Mouse (Mus musculus) left cerebral cortex, adult 9 months (tissue): ENCODE measurements around the gene Hist1h2ad.
"Not testable (repeated sequence)": the region's sequence is repeated elsewhere in the genome, so short reads cannot be mapped to it uniquely, and the experiment has no call there.

Experiments
- DNase-seq, 2 experiments: peaks; one replicate each; pipeline ENCODE4 v3.0.0; 2022; ENCODE audit warnings: low spot score in 2 of 2

The Hist1h2ad gene

GRCm38 (mm10) chr13:23584331-23584730, 10.2 kb downstream of the Hist1h2ad start:
- DNase-seq, result no peak

GRCm38 (mm10) chr13:23585029-23585441, 10.9 kb downstream of the Hist1h2ad start:
- DNase-seq, result peak in 1 of 2 experiments; percentile 72

- DNase-seq, result peak; percentile 82 to 84
These were observed 11.4 kb downstream of the Hist1h2ad start for GRCm38 (mm10) chr13:23585442-23586098.

GRCm38 (mm10) chr13:23586099-23586939, 12.1 kb downstream of the Hist1h2ad start:
- DNase-seq, result no peak

GRCm38 (mm10) chr13:23586940-23587225, 12.7 kb downstream of the Hist1h2ad start:
- no peak for DNase-seq

GRCm38 (mm10) chr13:23591206-23591605, 17.0 kb downstream of the Hist1h2ad start:
- DNase-seq, result no peak

GRCm38 (mm10) chr13:23591886-23592285, 17.7 kb downstream of the Hist1h2ad start:
- DNase-seq, result not testable (repeated sequence)

- no peak for DNase-seq
These were observed 18.4 kb downstream of the Hist1h2ad start for GRCm38 (mm10) chr13:23592614-23593013.

GRCm38 (mm10) chr13:23593051-23593770, 19.0 kb downstream of the Hist1h2ad start:
- DNase-seq, result no peak

- no peak for DNase-seq
These were observed 21.0 kb downstream of the Hist1h2ad start for GRCm38 (mm10) chr13:23595185-23595584.

GRCm38 (mm10) chr13:23595622-23596372, 21.6 kb downstream of the Hist1h2ad start:
- DNase-seq, result no peak

- peak in 1 of 2 experiments; percentile 61 for DNase-seq
These were observed 23.8 kb downstream of the Hist1h2ad start for GRCm38 (mm10) chr13:23597957-23598356.

GRCm38 (mm10) chr13:23603182-23603699, 29.1 kb downstream of the Hist1h2ad start:
- DNase-seq, result no peak

- no peak for DNase-seq
These were observed 30.3 kb downstream of the Hist1h2ad start for GRCm38 (mm10) chr13:23604452-23604851.

- DNase-seq, result no peak
These were observed 30.9 kb downstream of the Hist1h2ad start for GRCm38 (mm10) chr13:23605052-23605451.

- DNase-seq, result no peak
These were observed 35.0 kb downstream of the Hist1h2ad start for GRCm38 (mm10) chr13:23609209-23609608.

- DNase-seq, result no peak
These were observed 35.7 kb downstream of the Hist1h2ad start for GRCm38 (mm10) chr13:23609844-23610243.

- no peak for DNase-seq
These were observed 36.2 kb downstream of the Hist1h2ad start for GRCm38 (mm10) chr13:23610393-23610792.

GRCm38 (mm10) chr13:23611638-23612037, 37.5 kb downstream of the Hist1h2ad start:
- no peak for DNase-seq

GRCm38 (mm10) chr13:23620056-23620732, 46.0 kb downstream of the Hist1h2ad start:
- DNase-seq, result no peak
